Mouse (Mus musculus) thymus, adult 2 months (tissue): Measurements from ENCODE around the gene Sf3b4.

Experiments used
- CTCF ChIP-seq: fragments of 200-500 bp; IDR thresholded peaks from 2 replicates; pipeline ENCODE4 v1.5.1; 2012; ENCODE audit warnings: mild to moderate bottlenecking, control low read depth, low read length, moderate library complexity, borderline replicate concordance; ENCODE audit not compliant: control insufficient read depth, poor library complexity, insufficient read depth; ENCODE audit errors: extremely low read depth
- POLR2A ChIP-seq: fragments of 200-500 bp; IDR thresholded peaks from 2 replicates; pipeline ENCODE4 v1.6.1; 2012; ENCODE audit warnings: mild to moderate bottlenecking, low read length, control low read depth, moderate library complexity; ENCODE audit not compliant: control insufficient read depth, poor library complexity, insufficient read depth; ENCODE audit errors: extremely low read depth

- TF ChIP-seq POLR2A (no peak), CTCF (no peak)
Observed at GRCm38 (mm10) chr3:96221640-96222038, 49.5 kb downstream of the Sf3b4 start.
